Mouse (Mus musculus) testis, postnatal 14 days (tissue): ENCODE data around the gene 1700019A02Rik.

ENCODE experiments used
- DNase-seq: peaks from one replicate; pipeline ENCODE4 v3.0.0; 2021; ENCODE audit warnings: low spot score

1700019A02Rik gene

GRCm38 (mm10) chr1:53187536-53187935, at the start of gene 1700019A02Rik:
Gene 1700019A02Rik, minus strand, starts transcription at chr1:53187636.
- peak; percentile 27 for DNase-seq

- DNase-seq: no peak
Measured at GRCm38 (mm10) chr1:53226063-53226462, 38.6 kb upstream of the 1700019A02Rik start.

- no peak for DNase-seq
Measured at GRCm38 (mm10) chr1:53225616-53226015, 38.2 kb upstream of the 1700019A02Rik start.

DNA sequence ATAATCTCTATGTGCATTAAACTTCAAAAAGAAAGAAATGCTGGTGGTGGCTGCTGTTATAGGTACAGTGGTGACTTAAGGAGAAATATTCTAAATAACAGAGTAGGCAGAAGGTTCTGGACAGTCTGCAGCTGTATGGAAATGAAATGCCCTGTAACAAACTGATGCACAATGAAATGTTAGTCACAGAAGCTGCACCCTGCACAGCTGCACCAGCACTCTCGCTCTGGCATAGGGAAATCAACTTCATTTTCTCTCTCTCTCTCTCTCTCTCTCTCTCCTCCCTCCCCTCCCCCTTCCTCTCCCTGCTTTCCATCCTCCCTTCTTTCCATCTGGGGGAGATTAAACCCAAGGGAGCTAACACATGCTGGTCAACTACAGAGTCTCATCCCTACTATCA, 37.3 kb upstream of the 1700019A02Rik start:
- no peak for DNase-seq

GRCm38 (mm10) chr1:53210136-53210535, 22.7 kb upstream of the 1700019A02Rik start:
- DNase-seq: no peak

DNA sequence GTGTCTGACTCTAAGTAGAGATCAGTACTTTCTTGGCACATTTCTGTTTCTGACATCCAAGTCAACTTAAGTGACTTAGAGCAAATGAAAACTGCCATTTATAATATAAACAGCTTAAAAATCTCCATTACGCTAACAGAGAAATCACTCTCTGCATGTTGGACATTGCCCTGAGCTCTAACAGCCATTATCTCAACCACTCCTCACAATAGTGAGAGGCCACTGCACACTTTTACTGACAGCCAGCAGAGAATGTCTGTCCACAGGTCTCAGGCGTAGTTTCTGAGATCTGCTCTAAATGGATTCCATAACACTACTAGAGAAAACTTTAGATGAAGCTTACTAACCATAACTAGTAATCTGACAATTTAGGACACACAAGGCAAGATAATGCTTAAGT, 16.5 kb upstream of the 1700019A02Rik start:
- DNase-seq: no peak

GRCm38 (mm10) chr1:53201630-53202199, 14.3 kb upstream of the 1700019A02Rik start:
- no peak for DNase-seq

DNA sequence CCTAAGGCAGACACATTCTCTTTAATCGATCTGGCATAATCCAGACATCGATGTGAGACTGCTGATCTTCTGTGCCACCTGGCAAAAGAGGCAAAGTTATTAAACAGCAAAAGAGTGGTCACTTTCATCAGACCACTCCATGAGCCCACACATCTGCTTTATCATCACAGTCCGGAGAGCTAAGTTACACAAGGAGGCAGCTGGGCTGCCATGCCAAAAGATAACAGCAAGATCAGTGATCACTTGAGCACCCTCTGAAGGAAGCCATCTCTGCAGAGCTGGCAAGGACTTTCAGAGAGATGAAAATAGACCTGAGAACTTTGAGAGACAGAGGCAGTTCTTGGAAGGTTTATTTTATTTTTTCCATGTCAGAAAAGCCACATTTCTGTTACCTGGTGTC, 7.1 kb upstream of the 1700019A02Rik start:
- no peak for DNase-seq

DNA sequence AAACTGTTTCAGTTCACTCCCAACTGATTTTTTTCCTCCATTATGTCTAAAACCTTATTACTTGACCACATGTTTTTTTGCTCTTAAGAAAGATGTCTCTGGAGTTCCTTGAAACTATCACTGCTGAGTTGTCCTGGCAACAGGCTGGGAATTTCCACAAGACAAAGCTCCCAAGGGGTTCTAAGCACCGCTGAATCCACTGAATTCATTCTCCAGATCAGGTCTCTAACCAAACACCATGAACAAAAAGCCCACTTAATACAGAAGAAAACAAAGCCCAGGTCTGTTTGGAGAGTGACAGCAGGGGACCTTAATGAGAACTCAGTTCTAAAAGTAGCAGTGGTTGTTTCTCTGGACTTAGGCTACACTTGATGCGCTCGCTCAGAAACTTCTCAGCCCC, 3.8 kb upstream of the 1700019A02Rik start:
- DNase-seq: no peak

- no peak for DNase-seq
Measured at GRCm38 (mm10) chr1:53189620-53190019, 2.2 kb upstream of the 1700019A02Rik start.

GRCm38 (mm10) chr1:53186301-53186700, 1.1 kb downstream of the 1700019A02Rik start:
- no peak for DNase-seq

GRCm38 (mm10) chr1:53157715-53158114, 29.7 kb downstream of the 1700019A02Rik start:
- no peak for DNase-seq

- no peak for DNase-seq
Measured at GRCm38 (mm10) chr1:53123066-53123465, 64.4 kb downstream of the 1700019A02Rik start.

GRCm38 (mm10) chr1:53110561-53110960, 76.9 kb downstream of the 1700019A02Rik start:
- DNase-seq: no peak
